Mouse (Mus musculus): ENCODE data around the gene Slc35f1.

Gene Slc35f1

GRCm38 (mm10) chr10:52932159-52932558 is 241.8 kb downstream of the Slc35f1 start:
- DNase-seq (ENCODE audit: low spot score) = no peak

DNA sequence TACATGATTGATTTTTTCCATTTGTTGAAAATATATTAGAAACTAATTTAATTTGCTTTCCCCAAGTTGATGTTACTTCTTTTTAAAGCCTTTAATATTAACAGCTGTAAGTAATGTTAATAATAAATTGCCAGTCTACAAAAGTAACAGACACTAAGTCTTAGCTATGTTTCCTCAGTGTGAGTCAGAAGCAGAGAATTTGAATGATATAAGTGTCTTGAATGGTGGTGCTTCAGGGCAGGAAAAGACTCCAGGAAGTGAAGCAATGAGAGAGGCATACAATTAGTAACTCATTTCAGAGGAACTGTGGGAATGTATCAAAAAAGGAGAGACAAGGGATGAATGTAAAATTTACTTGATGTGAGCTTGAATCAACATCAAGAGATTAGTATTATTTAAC is 244.3 kb downstream of the Slc35f1 start:
- DNase-seq (ENCODE audit: low spot score) = no peak

- no peak for DNase-seq (ENCODE audit: low spot score)
These were observed 249.9 kb downstream of the Slc35f1 start for GRCm38 (mm10) chr10:52940111-52940830.

GRCm38 (mm10) chr10:52940831-52941216 is 250.5 kb downstream of the Slc35f1 start:
- DNase-seq (ENCODE audit: low spot score) = no peak

GRCm38 (mm10) chr10:52952581-52952980 is 262.2 kb downstream of the Slc35f1 start:
- DNase-seq (ENCODE audit: low spot score) = no peak

- DNase-seq (ENCODE audit: low spot score) = no peak
These were observed 266.4 kb downstream of the Slc35f1 start for GRCm38 (mm10) chr10:52956728-52957127.

- no peak for DNase-seq (ENCODE audit: low spot score)
These were observed 288.9 kb downstream of the Slc35f1 start for GRCm38 (mm10) chr10:52979251-52979650.

DNA sequence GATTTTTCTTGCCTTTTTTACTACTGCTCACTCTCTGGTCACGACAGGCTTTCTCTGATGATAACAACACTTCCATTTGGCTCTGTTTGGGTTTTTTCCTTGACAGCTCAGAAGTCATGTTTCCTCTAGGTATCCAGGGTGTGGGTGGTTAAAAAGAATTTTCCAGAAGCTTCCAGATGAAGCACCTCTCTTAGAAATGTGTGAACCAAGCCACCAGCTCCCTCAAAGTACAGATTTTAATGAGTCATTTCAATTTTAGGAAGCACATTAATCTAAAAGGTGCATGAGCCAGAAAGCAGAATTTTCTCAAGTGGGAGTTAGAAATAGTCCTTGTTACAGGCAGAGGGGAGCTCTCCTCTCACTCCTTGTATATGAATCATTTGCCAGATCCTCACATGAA is 292.5 kb downstream of the Slc35f1 start:
- DNase-seq (ENCODE audit: low spot score) = no peak

- DNase-seq (ENCODE audit: low spot score) = no peak
These were observed 301.9 kb downstream of the Slc35f1 start for GRCm38 (mm10) chr10:52992246-52992645.

- no peak for DNase-seq (ENCODE audit: low spot score)
These were observed 306.6 kb downstream of the Slc35f1 start for GRCm38 (mm10) chr10:52996886-52997285.

DNA sequence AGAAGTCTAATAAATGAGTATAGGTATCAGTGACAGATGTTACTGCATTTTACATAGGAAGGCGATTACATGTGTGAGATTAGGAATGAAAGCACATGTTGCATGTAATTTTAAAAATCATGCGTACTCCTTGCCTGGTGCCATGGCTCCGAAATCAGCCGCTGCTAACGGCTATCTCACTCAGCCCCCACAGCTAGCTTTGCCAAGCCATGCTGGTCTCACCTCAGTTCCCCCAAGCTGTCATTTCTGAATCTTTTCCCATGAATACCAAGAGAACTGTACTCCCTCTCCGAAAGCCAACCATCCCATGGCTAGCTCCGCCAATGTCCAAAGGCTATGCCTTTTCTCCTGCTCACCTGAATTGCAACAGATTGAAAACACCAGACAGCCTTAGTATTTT is 310.8 kb downstream of the Slc35f1 start:
- no peak for DNase-seq (ENCODE audit: low spot score)

- DNase-seq (ENCODE audit: low spot score) = no peak
These were observed 316.2 kb downstream of the Slc35f1 start for GRCm38 (mm10) chr10:53006229-53007190.

GRCm38 (mm10) chr10:53013878-53014277 is 323.5 kb downstream of the Slc35f1 start:
- no peak for DNase-seq (ENCODE audit: low spot score)

GRCm38 (mm10) chr10:53028454-53028853 is 338.1 kb downstream of the Slc35f1 start:
- DNase-seq (ENCODE audit: low spot score) = no peak

DNA sequence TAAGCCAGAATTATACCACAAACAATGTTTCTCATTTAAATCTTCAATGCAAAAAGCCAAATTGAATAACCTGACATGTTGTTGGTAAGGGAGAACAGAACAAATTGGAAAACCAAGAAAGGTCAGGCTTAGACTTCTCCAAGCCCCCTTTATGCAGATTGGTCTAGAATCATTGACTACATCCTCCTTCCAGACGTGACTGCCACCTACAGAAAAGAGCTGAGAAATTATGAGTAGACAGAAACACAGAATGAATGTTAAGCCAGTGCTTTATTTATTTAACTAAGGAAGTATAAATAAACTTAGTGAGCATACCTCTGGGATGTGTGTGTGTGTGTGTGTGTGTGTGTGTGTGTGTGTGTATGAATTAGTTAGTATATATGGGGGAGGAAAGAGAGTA is 344.9 kb downstream of the Slc35f1 start:
- no peak for DNase-seq (ENCODE audit: low spot score)

DNA sequence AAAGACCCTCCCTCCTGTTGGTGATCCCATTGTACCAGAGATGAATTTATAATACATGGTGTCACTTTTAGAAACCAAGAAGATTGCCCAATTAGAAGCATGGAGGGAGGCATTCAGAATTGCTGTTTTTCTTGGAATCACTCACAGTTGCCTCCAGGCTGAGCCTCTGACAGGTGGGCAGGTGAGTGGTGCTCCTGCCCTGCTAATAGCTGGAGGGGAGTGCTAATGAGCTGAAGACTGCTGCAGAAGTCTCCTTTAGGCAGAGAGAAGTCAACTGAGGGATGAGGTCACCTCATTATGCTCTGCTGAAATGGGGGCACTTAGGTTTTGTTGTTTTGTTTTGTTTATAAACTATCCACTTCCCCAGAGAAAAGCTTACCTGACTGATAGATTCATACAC is 355.6 kb downstream of the Slc35f1 start:
- DNase-seq (ENCODE audit: low spot score) = no peak

GRCm38 (mm10) chr10:53052521-53052920 is 362.2 kb downstream of the Slc35f1 start:
- DNase-seq (ENCODE audit: low spot score) = no peak

DNA sequence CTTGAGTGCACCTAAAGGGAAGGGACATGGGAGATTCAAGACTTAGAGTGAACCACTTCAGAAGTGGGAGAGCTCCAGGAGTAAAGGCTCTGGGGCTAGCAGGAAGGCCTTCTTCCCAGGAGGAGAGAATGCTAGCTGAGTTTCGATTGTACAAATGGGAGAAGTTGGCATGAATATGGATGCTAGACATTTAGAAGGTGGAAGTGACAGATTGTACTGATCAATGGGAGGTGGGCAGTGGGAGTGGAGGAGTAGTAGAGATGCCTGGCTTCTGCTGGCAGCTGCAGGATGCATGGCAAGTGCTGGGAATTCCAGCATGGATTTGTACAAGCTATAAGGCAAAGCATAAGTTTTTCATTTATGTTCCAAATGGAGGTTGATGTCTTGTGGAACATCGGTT is 370.4 kb downstream of the Slc35f1 start:
- no peak for DNase-seq (ENCODE audit: low spot score)

- DNase-seq (ENCODE audit: low spot score) = no peak
These were observed 372.4 kb downstream of the Slc35f1 start for GRCm38 (mm10) chr10:53062741-53063140.

DNA sequence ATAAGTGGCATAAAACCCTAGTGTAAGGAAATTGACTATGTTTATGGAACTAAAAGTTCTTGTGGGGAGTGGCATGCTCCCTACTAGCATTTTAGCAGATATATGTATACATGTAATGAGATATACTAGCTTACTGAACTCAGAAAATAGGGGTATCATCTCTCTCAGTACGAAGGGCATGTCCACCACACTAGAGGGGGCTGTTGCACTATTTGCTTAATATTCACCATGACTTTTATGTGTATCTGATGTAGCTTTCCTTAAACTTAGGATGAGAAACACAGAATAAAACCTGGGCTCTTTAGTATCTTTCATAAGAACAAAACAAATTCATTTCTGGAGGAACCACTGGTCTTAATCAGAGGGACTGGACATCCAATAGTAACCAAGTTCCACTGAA is 397.5 kb downstream of the Slc35f1 start:
- no peak for DNase-seq (ENCODE audit: low spot score)

- DNase-seq (ENCODE audit: low spot score) = no peak
These were observed 401.2 kb downstream of the Slc35f1 start for GRCm38 (mm10) chr10:53091525-53091924.

DNA sequence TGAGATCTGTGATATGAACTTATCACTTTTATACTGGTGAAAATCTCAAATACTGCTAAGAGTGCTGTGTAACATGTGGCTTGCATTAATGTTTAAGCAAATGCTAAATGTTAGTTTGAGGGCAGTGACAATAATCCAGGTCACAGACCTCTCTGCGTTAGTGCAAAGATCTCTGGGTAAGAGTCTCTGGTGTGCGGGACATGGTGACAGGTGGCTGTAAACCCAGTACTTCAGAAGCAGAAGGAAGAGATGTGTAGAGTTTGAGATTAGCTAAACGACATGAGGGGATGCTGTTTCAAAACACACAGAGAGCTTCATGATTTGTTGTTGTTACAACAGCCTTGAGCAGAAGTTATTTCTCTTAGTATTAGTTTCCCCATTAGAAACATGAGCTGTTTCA is 406.1 kb downstream of the Slc35f1 start:
- no peak for DNase-seq (ENCODE audit: low spot score)

DNA sequence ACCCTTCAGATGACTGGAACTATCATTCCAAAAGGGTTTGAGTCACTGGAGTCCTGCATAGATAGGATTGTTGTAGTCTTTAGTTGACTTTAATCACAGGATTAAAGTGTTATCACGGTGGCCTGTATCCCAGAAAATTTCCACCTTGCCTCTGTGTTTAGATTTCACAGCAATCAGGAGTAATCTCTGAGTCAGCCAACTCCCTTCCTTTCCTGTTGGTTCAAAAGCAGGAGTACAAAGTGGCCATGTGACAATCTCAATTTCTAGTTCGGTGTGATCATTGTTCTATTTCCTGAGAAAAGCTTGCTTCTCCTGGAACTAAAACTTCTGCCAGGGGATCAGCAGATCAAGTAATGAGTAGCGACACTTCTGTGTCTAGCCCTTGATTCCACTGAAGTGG is 410.5 kb downstream of the Slc35f1 start:
- no peak for DNase-seq (ENCODE audit: low spot score)
